Mouse (Mus musculus): ENCODE measurements around the gene Pex11a.
"Not testable (repeated sequence)": the region's sequence is repeated elsewhere in the genome, so short reads cannot be mapped to it uniquely, and the experiment has no call there.

DNA sequence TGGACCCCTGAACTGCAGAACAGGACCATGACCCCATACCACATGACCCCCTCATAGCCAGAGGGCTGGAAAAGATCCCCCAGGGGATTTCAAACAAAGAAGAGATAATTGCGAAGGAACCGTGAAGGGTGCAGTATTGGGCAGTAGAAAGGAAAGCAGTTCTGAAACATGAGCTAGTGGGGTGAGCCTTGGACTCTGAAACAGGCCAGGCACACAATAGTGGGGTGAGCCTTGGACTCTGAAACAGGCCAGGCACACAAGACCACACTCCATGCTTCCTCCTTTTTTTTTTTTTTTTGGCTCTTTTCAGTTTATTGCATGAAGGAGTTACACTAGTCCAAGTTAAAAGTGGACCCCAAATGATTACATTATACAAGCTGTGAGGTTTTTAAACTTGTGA lies 46.9 kb upstream of the Pex11a start:
- TF ChIP-seq EP300, POLR2A (IDR thresholded peaks at IDR 0.05; ENCODE audit: insufficient read depth, low read depth, low read length): not testable (repeated sequence)

All from heart, adult 2 months (tissue).